17 mouse cellular contexts compared by ENCODE assay signal in genomic region chr7:49012027-49012426, GRCm38 (mm10).
DNase-seq lines count a peak whose midpoint lies in the region; ATAC-seq and TF ChIP-seq lines count a peak whose summit lies in the region.
"Had no signal": no experiment of that assay in that cellular context is flagged by ENCODE, and none has a peak within 500 bp of the region (broad histone marks: within the 10 kb centered on the region; RNA-seq: fewer than 3 reads in every experiment).

No protein-coding gene starts in this region.

- no peak for ATAC-seq in hindbrain, embryonic 13.5 days (ENCODE audit: low FRiP score)
- ATAC-seq in hindbrain, embryonic 14.5 days (ENCODE audit: low FRiP score) = no peak
- no peak for ATAC-seq in liver, postnatal 0 days
- no peak for ATAC-seq in liver, embryonic 12.5 days

- no peak overlapping the region for H3K4me2 ChIP-seq in hindbrain, embryonic 13.5 days
- no peak overlapping the region for H3K4me2 ChIP-seq in hindbrain, embryonic 14.5 days (replicated peaks)
- no peak overlapping the region for H3K4me2 ChIP-seq in liver, postnatal 0 days (ENCODE audit: low read depth, low read length)
- H3K4me2 ChIP-seq in liver, embryonic 12.5 days = no peak overlapping the region
- H3K4me2 ChIP-seq: embryonic facial prominence, embryonic 15.5 days; limb, embryonic 13.5 days had no signal

- no peak overlapping the region for H3K9ac ChIP-seq in hindbrain, embryonic 13.5 days
- no peak overlapping the region for H3K9ac ChIP-seq in hindbrain, embryonic 14.5 days
- no peak overlapping the region for H3K9ac ChIP-seq in liver, postnatal 0 days (replicated peaks)
- H3K9ac ChIP-seq in liver, embryonic 12.5 days = no peak overlapping the region
- H3K9ac ChIP-seq: embryonic facial prominence, embryonic 15.5 days; limb, embryonic 13.5 days had no signal

- WGBS in hindbrain, embryonic 13.5 days = 50% methylated on average over 1 of the region's 1 CpGs
- 52% methylated on average over 1 of the region's 1 CpGs for WGBS in hindbrain, embryonic 14.5 days
- 55% methylated on average over 1 of the region's 1 CpGs for WGBS in liver, postnatal 0 days (ENCODE audit: insufficient replicate concordance)
- WGBS in liver, embryonic 12.5 days (ENCODE audit: insufficient replicate concordance) = 49% methylated on average over 1 of the region's 1 CpGs

- peak; percentile 47 for TF ChIP-seq CTCF in liver, postnatal 0 days (IDR thresholded peaks at IDR 0.05; ENCODE audit: low read depth)

- no peaks in the 10 kb centered on the region for H3K9me3 ChIP-seq in hindbrain, embryonic 13.5 days
- no peaks in the 10 kb centered on the region for H3K9me3 ChIP-seq in hindbrain, embryonic 14.5 days (ENCODE audit: control insufficient read depth, low read length)
- no peaks in the 10 kb centered on the region for H3K9me3 ChIP-seq in liver, postnatal 0 days (ENCODE audit: low read length)
- H3K9me3 ChIP-seq in liver, embryonic 12.5 days (replicated peaks) = no peaks in the 10 kb centered on the region
- H3K9me3 ChIP-seq: embryonic facial prominence, embryonic 15.5 days; limb, embryonic 13.5 days had no signal

- no peak overlapping the region for H3K4me3 ChIP-seq in hindbrain, embryonic 13.5 days
- H3K4me3 ChIP-seq in hindbrain, embryonic 14.5 days (replicated peaks; ENCODE audit: low read length) = no peak overlapping the region
- H3K4me3 ChIP-seq in liver, postnatal 0 days (ENCODE audit: low read depth, low read length) = no peak overlapping the region
- no peak overlapping the region for H3K4me3 ChIP-seq in liver, embryonic 12.5 days
- H3K4me3 ChIP-seq: embryonic facial prominence, embryonic 15.5 days; limb, embryonic 13.5 days had no signal

- no peak for DNase-seq in hindbrain, embryonic 14.5 days (ENCODE audit: low spot score)
- no peak for DNase-seq in liver, postnatal 0 days
- peak; percentile 52 for DNase-seq in retina, postnatal 1 day
- no peak for DNase-seq in retina, embryonic 14.5 days (ENCODE audit: low spot score)
- no peak for DNase-seq in adrenal gland, adult (ENCODE audit: inconsistent age in 2 of 2, low spot score in 1 of 2)
- no peak for DNase-seq in cerebellum, adult 11-12 months
- DNase-seq: cerebellum, adult 9-11 months; embryo, embryonic 11 days; gastrocnemius, postnatal 25 days; heart, postnatal 14 days; kidney, postnatal 10 days; lung, adult 18-20 months; thymus, postnatal 14 days had no signal

- H3K36me3 ChIP-seq in hindbrain, embryonic 13.5 days = no peaks in the 10 kb centered on the region
- no peaks in the 10 kb centered on the region for H3K36me3 ChIP-seq in hindbrain, embryonic 14.5 days (replicated peaks; ENCODE audit: control insufficient read depth, insufficient read depth)
- no peaks in the 10 kb centered on the region for H3K36me3 ChIP-seq in liver, postnatal 0 days (replicated peaks; ENCODE audit: insufficient read depth, low read length)
- H3K36me3 ChIP-seq in liver, embryonic 12.5 days = no peaks in the 10 kb centered on the region
- H3K36me3 ChIP-seq: embryonic facial prominence, embryonic 15.5 days; limb, embryonic 13.5 days had no signal

- no peaks in the 10 kb centered on the region for H3K27me3 ChIP-seq in hindbrain, embryonic 13.5 days
- no peaks in the 10 kb centered on the region for H3K27me3 ChIP-seq in hindbrain, embryonic 14.5 days (ENCODE audit: control insufficient read depth, insufficient read depth, low read length)
- H3K27me3 ChIP-seq in liver, postnatal 0 days (ENCODE audit: insufficient read depth, low read length) = no peaks in the 10 kb centered on the region
- H3K27me3 ChIP-seq in liver, embryonic 12.5 days (replicated peaks) = 0 out of 2 replicates have a peak, but pooled peaks cover 6% of the 10 kb centered on the region
- H3K27me3 ChIP-seq: embryonic facial prominence, embryonic 15.5 days had no signal

- peaks cover 59% of the 10 kb centered on the region for H3K4me1 ChIP-seq in hindbrain, embryonic 13.5 days (replicated peaks)
- H3K4me1 ChIP-seq in hindbrain, embryonic 14.5 days (replicated peaks; ENCODE audit: control insufficient read depth, insufficient read depth, low read length) = peaks cover 44% of the 10 kb centered on the region
- no peaks in the 10 kb centered on the region for H3K4me1 ChIP-seq in liver, postnatal 0 days (ENCODE audit: insufficient read depth)
- H3K4me1 ChIP-seq in liver, embryonic 12.5 days = no peaks in the 10 kb centered on the region
- H3K4me1 ChIP-seq: embryonic facial prominence, embryonic 15.5 days had no signal

- H3K27ac ChIP-seq in hindbrain, embryonic 13.5 days = peak overlapping the region; percentile 73; the same call in 1 of the 2 replicates
- no peak overlapping the region for H3K27ac ChIP-seq in hindbrain, embryonic 14.5 days
- no peak overlapping the region for H3K27ac ChIP-seq in liver, postnatal 0 days (ENCODE audit: low read depth)
- no peak overlapping the region for H3K27ac ChIP-seq in liver, embryonic 12.5 days
- H3K27ac ChIP-seq: embryonic facial prominence, embryonic 15.5 days; limb, embryonic 13.5 days had no signal

- no peak for TF ChIP-seq EP300 in liver, postnatal 0 days (IDR thresholded peaks at IDR 0.05; ENCODE audit: low read depth)
